Mouse (Mus musculus) intestine, embryonic 15.5 days (tissue): Measurements from ENCODE around the gene Klhl10. TPM values are rescaled to one million over a fixed set of nuclear protein-coding genes. Genes with fewer than 3 reads are reported as not detected.
A peak's percentile ranks its signal among the peaks of the same experiment; 100 is the strongest.

ENCODE experiments used
- ATAC-seq: fragments of 200-750 bp; cut with Nextera tagmentation; 2 replicates; pipeline ENCODE4 v1.8.0; 2017; ENCODE audit warnings: moderate TSS enrichment, moderate library complexity
- H3K27ac ChIP-seq: fragments of 300-500 bp; sonication (generic); 2 replicates; pipeline ENCODE4 v1.5.1; 2015; ENCODE audit warnings: mild to moderate bottlenecking, inconsistent platforms
- H3K27me3 ChIP-seq: fragments of 300-500 bp; sonication (generic); replicated peaks from 2 replicates; pipeline ENCODE4 v1.6.1; 2015; ENCODE audit warnings: inconsistent platforms
- H3K36me3 ChIP-seq: fragments of 300-500 bp; sonication (generic); 2 replicates; pipeline ENCODE4 v1.6.1; 2015; ENCODE audit warnings: inconsistent platforms
- H3K4me1 ChIP-seq: fragments of 300-500 bp; sonication (generic); replicated peaks from 2 replicates; pipeline ENCODE4 v1.6.1; 2015; ENCODE audit warnings: inconsistent platforms
- H3K4me2 ChIP-seq: fragments of 300-500 bp; sonication (generic); replicated peaks from 2 replicates; pipeline ENCODE4 v1.6.1; 2015; ENCODE audit warnings: mild to moderate bottlenecking, inconsistent platforms
- H3K4me3 ChIP-seq: fragments of 300-500 bp; sonication (generic); replicated peaks from 2 replicates; pipeline ENCODE4 v1.5.1; 2015; ENCODE audit warnings: inconsistent platforms
- H3K9ac ChIP-seq: fragments of 300-500 bp; sonication (generic); 2 replicates; pipeline ENCODE4 v1.6.1; 2015; ENCODE audit warnings: inconsistent platforms
- H3K9me3 ChIP-seq: fragments of 300-500 bp; sonication (generic); 2 replicates; pipeline ENCODE4 v1.6.1; 2016; ENCODE audit warnings: inconsistent platforms
- WGBS: fragments of 180-500 bp; shearing (Covaris S2); methylation state at CpG from one replicate; pipeline ENCODE4 v1.1.7; 2015; 5-methylcytosine and 5-hydroxymethylcytosine counted together
- polyA plus RNA-seq: library from polyadenylated mRNA; unstranded; fragments of >200 nt; fragmentation: Nextera tagmentation; extraction: Ambion mirVana; gene quantifications from 2 replicates; pipeline ENCODE4 v1.2.1, GENCODE M21; 2015

The Klhl10 gene
- polyA plus RNA-seq = 0.35 and 0.47 TPM in 2 replicates

DNA sequence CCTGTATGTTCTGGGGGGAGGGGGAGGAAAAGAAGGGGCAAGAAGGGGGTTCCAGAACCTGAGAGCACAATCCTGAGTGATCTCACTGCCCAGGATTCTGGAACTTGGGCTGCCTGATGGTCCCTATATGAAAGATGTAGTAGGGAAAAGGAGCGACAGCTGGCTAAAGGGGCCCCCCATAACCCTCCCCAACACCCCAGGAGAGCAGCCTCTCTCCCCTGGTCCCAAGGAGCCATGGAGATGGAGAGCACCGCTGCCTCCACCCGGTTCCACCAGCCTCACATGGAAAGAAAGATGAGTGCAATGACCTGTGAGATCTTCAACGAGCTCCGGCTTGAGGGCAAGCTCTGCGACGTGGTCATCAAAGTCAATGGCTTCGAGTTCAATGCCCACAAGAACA, at the start of gene Klhl10, which contains the start of gene Nt5c3b:
Gene Klhl10 (plus strand): TSS at position 121 of the 400 bp plus-strand sequence.
Gene Nt5c3b (minus strand): TSS at position 12 of the 400 bp plus-strand sequence.
- Histone ChIP-seq H3K9ac (peak within 1 kb of the TSS; percentile 95), H3K27me3 (no peaks in the 10 kb centered on the region), H3K36me3 (no peaks in the 10 kb centered on the region), H3K27ac (peak within 1 kb of the TSS; percentile 48; the same call in 1 of the 2 replicates), H3K4me3 (peak within 1 kb of the TSS; percentile 83), H3K4me1 (peaks cover 7% of the 10 kb centered on the region; the same call in 1 of the 2 replicates), H3K9me3 (no peaks in the 10 kb centered on the region), H3K4me2 (peak within 1 kb of the TSS; percentile 82)
- WGBS = 79% methylated on average over 8 of the region's 8 CpGs
- ATAC-seq = no peak

- no peaks in the 10 kb centered on the region for H3K27me3 ChIP-seq
- peaks cover 84% of the 10 kb centered on the region for H3K4me1 ChIP-seq
- H3K4me2 ChIP-seq = no peak overlapping the region
- no peak overlapping the region for H3K27ac ChIP-seq
- H3K9ac ChIP-seq = no peak overlapping the region
- 67% methylated on average over 5 of the region's 5 CpGs for WGBS
- no peak for ATAC-seq
- no peak overlapping the region for H3K4me3 ChIP-seq
- no peaks in the 10 kb centered on the region for H3K36me3 ChIP-seq
- H3K9me3 ChIP-seq = no peaks in the 10 kb centered on the region
Measured at GRCm38 (mm10) chr11:100392958-100393357, 48.8 kb upstream of the Klhl10 start.

GRCm38 (mm10) chr11:100393733-100394132, 48.0 kb upstream of the Klhl10 start:
- H3K4me2 ChIP-seq = peak overlapping the region; percentile 80
- H3K27ac ChIP-seq = 0 out of 2 replicates have a peak overlapping the region, but pooled peaks have one; percentile 1
- ATAC-seq = no peak
- H3K36me3 ChIP-seq = no peaks in the 10 kb centered on the region
- no peak overlapping the region for H3K9ac ChIP-seq
- H3K4me1 ChIP-seq = peaks cover 83% of the 10 kb centered on the region
- H3K27me3 ChIP-seq = no peaks in the 10 kb centered on the region
- no peaks in the 10 kb centered on the region for H3K9me3 ChIP-seq
- WGBS = 56% methylated on average over 7 of the region's 7 CpGs
- H3K4me3 ChIP-seq = no peak overlapping the region

DNA sequence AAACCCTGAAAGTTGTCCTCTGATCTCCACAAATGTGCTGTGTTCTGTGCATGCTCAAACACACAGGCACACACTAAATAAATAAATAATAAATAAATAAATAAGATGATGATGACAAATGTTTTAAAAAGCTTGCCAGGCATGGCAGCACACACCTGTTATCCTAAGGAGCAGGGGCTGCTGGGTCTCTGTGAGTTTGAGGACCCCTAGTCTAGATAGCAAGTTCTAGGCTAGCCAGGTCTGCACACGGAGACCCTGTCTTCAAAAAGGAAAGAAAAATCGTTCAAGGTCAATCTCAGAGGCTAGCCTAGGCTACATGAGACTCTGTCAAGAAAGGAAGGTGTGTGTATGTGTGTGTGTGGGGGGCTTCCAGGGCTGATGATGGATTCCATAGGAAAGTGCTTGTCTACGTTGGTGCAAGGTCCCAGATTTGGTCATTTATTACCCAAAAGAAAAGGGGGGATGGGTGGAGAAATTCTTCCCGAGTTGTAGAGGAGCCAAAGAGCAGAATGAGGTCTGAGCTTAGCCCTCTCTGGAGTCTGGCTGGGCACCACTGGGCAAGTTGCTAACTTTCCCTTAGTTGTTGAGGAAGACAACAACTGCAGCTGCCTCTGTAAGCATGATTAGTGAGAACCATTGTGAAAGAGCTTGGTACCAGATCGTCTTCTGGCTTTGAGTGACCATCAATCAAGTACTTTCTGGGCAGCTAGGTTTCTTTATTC, 47.2 kb upstream of the Klhl10 start:
- Histone ChIP-seq H3K9ac (peak overlapping the region; percentile 76; the same call in 1 of the 2 replicates), H3K4me3 (peak overlapping the region; percentile 78; the same call in 1 of the 2 replicates), H3K4me1 (peaks cover 78% of the 10 kb centered on the region), H3K4me2 (peak overlapping the region; percentile 80), H3K9me3 (no peaks in the 10 kb centered on the region), H3K27ac (peak overlapping the region; percentile 97), H3K27me3 (no peaks in the 10 kb centered on the region), H3K36me3 (no peaks in the 10 kb centered on the region)
- no peak for ATAC-seq
- 48% methylated on average over 5 of the region's 5 CpGs for WGBS

DNA sequence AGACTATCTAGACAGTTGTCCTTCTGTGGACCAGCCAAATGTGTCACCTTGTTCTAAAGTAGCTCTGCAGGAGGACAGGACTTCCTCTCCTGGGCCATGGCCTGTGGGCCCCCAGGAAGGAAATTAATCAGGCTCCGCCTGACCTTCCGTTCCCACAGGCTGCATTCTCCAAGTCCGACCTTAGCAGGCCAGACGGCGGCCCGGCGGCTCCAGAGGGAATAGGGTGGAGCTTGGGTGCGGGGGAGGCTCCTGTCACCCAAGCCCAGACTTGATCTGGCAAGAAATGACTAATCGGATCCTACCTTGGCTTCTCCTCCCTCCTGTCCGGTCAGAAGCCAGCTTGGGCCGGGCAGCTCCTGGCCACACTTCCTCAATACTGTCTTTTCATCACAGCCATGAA, 46.5 kb upstream of the Klhl10 start:
- Histone ChIP-seq H3K4me2 (peak overlapping the region; percentile 80), H3K27ac (peak overlapping the region; percentile 97), H3K4me3 (peak overlapping the region; percentile 78), H3K9ac (peak overlapping the region; percentile 76; the same call in 1 of the 2 replicates), H3K27me3 (no peaks in the 10 kb centered on the region), H3K36me3 (no peaks in the 10 kb centered on the region), H3K4me1 (peaks cover 72% of the 10 kb centered on the region), H3K9me3 (no peaks in the 10 kb centered on the region)
- peak; percentile 32 for ATAC-seq
- 20% methylated on average over 11 of the region's 11 CpGs for WGBS

- Histone ChIP-seq H3K27me3 (no peaks in the 10 kb centered on the region), H3K9me3 (no peaks in the 10 kb centered on the region), H3K4me3 (peak overlapping the region; percentile 78), H3K36me3 (no peaks in the 10 kb centered on the region), H3K9ac (peak overlapping the region; percentile 76), H3K4me2 (peak overlapping the region; percentile 80), H3K27ac (peak overlapping the region; percentile 97), H3K4me1 (peaks cover 69% of the 10 kb centered on the region)
- no peak for ATAC-seq
- 14% methylated on average over 17 of the region's 17 CpGs for WGBS
Measured at GRCm38 (mm10) chr11:100395861-100396631, 45.7 kb upstream of the Klhl10 start.

- H3K36me3 ChIP-seq = no peaks in the 10 kb centered on the region
- H3K9ac ChIP-seq = peak overlapping the region; percentile 76
- peak overlapping the region; percentile 78 for H3K4me3 ChIP-seq
- H3K27me3 ChIP-seq = no peaks in the 10 kb centered on the region
- H3K4me1 ChIP-seq = peaks cover 67% of the 10 kb centered on the region
- WGBS = 1% methylated on average over 42 of the region's 42 CpGs
- H3K4me2 ChIP-seq = peak overlapping the region; percentile 80
- ATAC-seq = peak; percentile 64
- peak overlapping the region; percentile 97 for H3K27ac ChIP-seq
- no peaks in the 10 kb centered on the region for H3K9me3 ChIP-seq
Measured at GRCm38 (mm10) chr11:100396886-100397599, 44.7 kb upstream of the Klhl10 start.

DNA sequence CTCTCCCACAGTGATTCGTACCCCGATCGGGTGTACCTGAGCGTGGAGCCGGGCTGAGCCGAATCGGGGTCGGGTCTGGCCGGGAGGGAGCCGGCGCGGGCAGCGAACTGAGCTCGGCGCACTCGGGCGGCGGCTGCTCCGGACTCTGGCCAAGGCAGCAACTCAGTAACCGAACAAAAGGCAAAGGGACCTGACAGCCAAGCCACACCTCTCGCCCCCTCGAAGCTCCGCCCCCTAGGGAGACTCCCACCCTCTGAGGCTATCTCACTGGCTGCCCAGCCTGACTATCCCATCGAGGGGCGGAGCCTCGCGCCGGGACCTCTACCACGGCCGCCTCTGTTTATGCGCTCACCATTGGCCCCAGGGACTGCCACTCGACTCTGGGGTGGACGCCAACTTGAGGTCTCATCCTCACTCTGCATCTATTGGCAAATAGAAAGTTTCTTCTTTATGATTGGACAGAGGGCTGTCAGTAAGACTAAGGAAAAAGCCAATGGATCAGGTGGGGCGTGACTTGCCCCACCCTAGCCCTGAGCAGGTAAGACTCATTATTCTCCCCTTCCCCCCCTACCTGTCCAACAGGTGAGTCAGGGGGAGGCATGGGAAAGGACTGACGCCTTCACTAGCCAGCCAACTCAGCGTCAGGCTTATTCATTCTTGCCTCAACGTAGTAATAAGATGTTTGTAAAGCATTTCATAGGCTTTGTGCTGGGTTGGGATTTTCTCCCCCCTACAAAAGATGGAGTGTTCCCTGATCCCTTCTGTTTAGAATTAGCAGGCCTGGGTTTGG, 43.9 kb upstream of the Klhl10 start, which contains the start of gene Jup:
Gene Jup (minus strand): TSS at position 164 of the 790 bp plus-strand sequence.
- peak; percentile 95 for ATAC-seq
- H3K9ac ChIP-seq = peak within 1 kb of the TSS; percentile 76
- H3K4me1 ChIP-seq = peaks cover 70% of the 10 kb centered on the region
- no peaks in the 10 kb centered on the region for H3K36me3 ChIP-seq
- H3K4me2 ChIP-seq = peak within 1 kb of the TSS; percentile 80
- H3K27me3 ChIP-seq = no peaks in the 10 kb centered on the region
- H3K9me3 ChIP-seq = no peaks in the 10 kb centered on the region
- H3K27ac ChIP-seq = peak within 1 kb of the TSS; percentile 97
- WGBS = 1% methylated on average over 37 of the region's 37 CpGs
- peak within 1 kb of the TSS; percentile 78 for H3K4me3 ChIP-seq

- Histone ChIP-seq H3K9me3 (no peaks in the 10 kb centered on the region), H3K4me2 (no peak overlapping the region), H3K36me3 (no peaks in the 10 kb centered on the region), H3K9ac (no peak overlapping the region), H3K4me3 (no peak overlapping the region), H3K27ac (no peak overlapping the region), H3K4me1 (peaks cover 69% of the 10 kb centered on the region), H3K27me3 (no peaks in the 10 kb centered on the region)
- no peak for ATAC-seq
- 88% methylated on average over 7 of the region's 7 CpGs for WGBS
Measured at GRCm38 (mm10) chr11:100398517-100398916, 43.2 kb upstream of the Klhl10 start.

- Histone ChIP-seq H3K4me2 (no peak overlapping the region), H3K27ac (no peak overlapping the region; the same call in 1 of the 2 replicates), H3K36me3 (no peaks in the 10 kb centered on the region), H3K4me3 (no peak overlapping the region), H3K9me3 (no peaks in the 10 kb centered on the region), H3K9ac (no peak overlapping the region), H3K27me3 (no peaks in the 10 kb centered on the region), H3K4me1 (peaks cover 68% of the 10 kb centered on the region)
- 62% methylated on average over 9 of the region's 9 CpGs for WGBS
- no peak for ATAC-seq
Measured at GRCm38 (mm10) chr11:100399320-100399719, 42.4 kb upstream of the Klhl10 start.
